Mouse (Mus musculus) left cerebral cortex, adult 8-10 months (tissue): ENCODE results near the gene Zfyve26. TPM values are rescaled to one million over a fixed set of nuclear protein-coding genes. Genes with fewer than 3 reads are reported as not detected.
"Not testable (repeated sequence)": the region's sequence is repeated elsewhere in the genome, so short reads cannot be mapped to it uniquely, and the experiment has no call there.

Source experiments
- DNase-seq, 2 experiments: peaks; one replicate each; pipeline ENCODE4 v3.0.0; 2022; ENCODE audit warnings: low spot score in 2 of 2
- total RNA-seq, 4 experiments: library from RNA; stranded (reverse); gene quantifications; 2 replicates each; pipeline ENCODE4 v1.2.4; 2022

Gene Zfyve26
- total RNA-seq = 10 to 100 TPM; 28.0 to 34.1 (median 30.7) TPM

- DNase-seq = peak; percentile 87 to 95
These were observed at the start of gene Zfyve26 for GRCm38 (mm10) chr12:79296126-79296816. Gene Zfyve26 (minus strand): TSS chr12:79296304.

- no peak for DNase-seq
These were observed 45.3 kb upstream of the Zfyve26 start for GRCm38 (mm10) chr12:79341291-79341845.

GRCm38 (mm10) chr12:79340513-79340912 is 44.4 kb upstream of the Zfyve26 start:
- no peak for DNase-seq

GRCm38 (mm10) chr12:79338791-79339190 is 42.7 kb upstream of the Zfyve26 start:
- no peak for DNase-seq

GRCm38 (mm10) chr12:79331722-79332121 is 35.6 kb upstream of the Zfyve26 start:
- no peak for DNase-seq

- DNase-seq = no peak
These were observed 34.5 kb upstream of the Zfyve26 start for GRCm38 (mm10) chr12:79330571-79330970.

GRCm38 (mm10) chr12:79327868-79328267 is 31.8 kb upstream of the Zfyve26 start:
- DNase-seq = no peak

GRCm38 (mm10) chr12:79326745-79327144 is 30.6 kb upstream of the Zfyve26 start:
- no peak for DNase-seq

GRCm38 (mm10) chr12:79326236-79326635 is 30.1 kb upstream of the Zfyve26 start:
- no peak for DNase-seq

- DNase-seq = not testable (repeated sequence)
These were observed 26.4 kb upstream of the Zfyve26 start for GRCm38 (mm10) chr12:79322539-79322938.

GRCm38 (mm10) chr12:79320895-79321294 is 24.8 kb upstream of the Zfyve26 start:
- no peak for DNase-seq

GRCm38 (mm10) chr12:79317339-79317738 is 21.2 kb upstream of the Zfyve26 start:
- DNase-seq = no peak

GRCm38 (mm10) chr12:79313721-79314120 is 17.6 kb upstream of the Zfyve26 start:
- no peak for DNase-seq

GRCm38 (mm10) chr12:79306013-79306412 is 9.9 kb upstream of the Zfyve26 start:
- no peak for DNase-seq

GRCm38 (mm10) chr12:79305131-79305530 is 9.0 kb upstream of the Zfyve26 start:
- no peak for DNase-seq

- peak in 1 of 2 experiments; percentile 48 for DNase-seq
These were observed 5.7 kb upstream of the Zfyve26 start for GRCm38 (mm10) chr12:79301802-79302201.

- DNase-seq = no peak
These were observed 2.0 kb upstream of the Zfyve26 start for GRCm38 (mm10) chr12:79297884-79298636.

GRCm38 (mm10) chr12:79297121-79297576 is 1.0 kb upstream of the Zfyve26 start, which contains the start of gene Rad51b:
Gene Rad51b (plus strand): TSS chr12:79297282.
- DNase-seq = peak; percentile 39 to 71

- no peak for DNase-seq
These were observed 3.2 kb downstream of the Zfyve26 start for GRCm38 (mm10) chr12:79292874-79293273.

- DNase-seq = no peak
These were observed 13.5 kb downstream of the Zfyve26 start for GRCm38 (mm10) chr12:79282595-79282994.

GRCm38 (mm10) chr12:79279513-79280115 is 16.5 kb downstream of the Zfyve26 start:
- no peak for DNase-seq

GRCm38 (mm10) chr12:79272604-79273003 is 23.5 kb downstream of the Zfyve26 start:
- no peak for DNase-seq
